Mouse (Mus musculus) myocyte (in vitro differentiated cells): ENCODE measurements around the gene Dedd. TPM values are rescaled to one million over a fixed set of nuclear protein-coding genes. Genes with fewer than 3 reads are reported as not detected.

Experiments
- H3K27me3 ChIP-seq: one replicate; pipeline ENCODE4 v1.6.1; 2011; ENCODE audit not compliant: control insufficient read depth, insufficient read depth, insufficient read length
- H3K36me3 ChIP-seq: one replicate; pipeline ENCODE4 v1.6.1; 2011; ENCODE audit not compliant: control insufficient read depth, insufficient read depth
- H3K4me2 ChIP-seq: one replicate; pipeline ENCODE4 v1.6.1; 2011; ENCODE audit warnings: low read depth, control low read depth
- H3K4me3 ChIP-seq: one replicate; pipeline ENCODE4 v1.5.1; 2011; ENCODE audit warnings: mild to moderate bottlenecking, control low read depth, moderate library complexity
- H3K79me2 ChIP-seq: one replicate; pipeline ENCODE4 v1.6.1; 2011; ENCODE audit not compliant: control insufficient read depth, insufficient read depth
- H3ac ChIP-seq: one replicate; pipeline ENCODE4 v1.6.1; 2011; ENCODE audit not compliant: control insufficient read depth, insufficient read length
- CEBPB ChIP-seq: IDR thresholded peaks from 2 replicates; pipeline ENCODE4 v1.6.1; 2011; ENCODE audit warnings: mild to moderate bottlenecking, moderate library complexity; ENCODE audit not compliant: poor library complexity, insufficient read depth, severe bottlenecking
- E2F4 ChIP-seq: IDR thresholded peaks from one replicate; pipeline ENCODE4 v1.6.1; 2011; ENCODE audit warnings: mild to moderate bottlenecking, control low read depth, moderate library complexity; ENCODE audit not compliant: insufficient read depth
- MAX ChIP-seq: IDR thresholded peaks from one replicate; pipeline ENCODE4 v1.6.1; 2011; ENCODE audit warnings: low read depth, mild to moderate bottlenecking, control low read depth
- MYOD1 ChIP-seq, 3 experiments: IDR thresholded peaks; one replicate each; pipeline ENCODE4 v1.6.1; 2011; ENCODE audit warnings: control low read depth in 2 of 3, low read depth in 2 of 3, mild to moderate bottlenecking in 2 of 3, moderate library complexity in 1 of 3; ENCODE audit not compliant: insufficient read length in 2 of 3, control insufficient read depth in 1 of 3
- MYOG ChIP-seq, 3 experiments: IDR thresholded peaks; one replicate each; pipeline ENCODE4 v1.6.1; 2011; ENCODE audit warnings: control low read depth in 2 of 3, low read depth in 2 of 3, mild to moderate bottlenecking in 2 of 3; ENCODE audit not compliant: insufficient read length in 2 of 3, control insufficient read depth in 1 of 3, insufficient read depth in 1 of 3
- POLR2A ChIP-seq: IDR thresholded peaks from one replicate; pipeline ENCODE4 v1.6.1; 2011; ENCODE audit warnings: low read depth, mild to moderate bottlenecking, control low read depth, moderate library complexity; ENCODE audit not compliant: insufficient read length
- POLR2AphosphoS2 ChIP-seq: IDR thresholded peaks from one replicate; pipeline ENCODE4 v1.6.1; 2011; ENCODE audit warnings: low read depth, control low read depth; ENCODE audit not compliant: insufficient read length
- REST ChIP-seq: IDR thresholded peaks from one replicate; pipeline ENCODE4 v1.6.1; 2011; ENCODE audit warnings: mild to moderate bottlenecking, control low read depth, moderate library complexity; ENCODE audit not compliant: insufficient read depth, insufficient read length
- SRF ChIP-seq: IDR thresholded peaks from one replicate; pipeline ENCODE4 v1.6.1; 2011; ENCODE audit warnings: low read depth; ENCODE audit not compliant: control insufficient read depth, insufficient read length
- TCF12 ChIP-seq: IDR thresholded peaks from one replicate; pipeline ENCODE4 v1.6.1; 2011; ENCODE audit warnings: mild to moderate bottlenecking, control low read depth; ENCODE audit not compliant: poor library complexity, insufficient read depth, severe bottlenecking
- TCF3 ChIP-seq: IDR thresholded peaks from one replicate; pipeline ENCODE4 v1.6.1; 2011; ENCODE audit warnings: low read depth, control low read depth; ENCODE audit not compliant: insufficient read length
- USF1 ChIP-seq: IDR thresholded peaks from one replicate; pipeline ENCODE4 v1.6.1; 2011; ENCODE audit warnings: low read depth, mild to moderate bottlenecking, control low read depth, moderate library complexity
- polyA plus RNA-seq: library from polyadenylated mRNA; unstranded; fragments of >200 nt; fragmentation: generic; extraction: Trizol; gene quantifications from one replicate; pipeline ENCODE4 v1.2.1, GENCODE M21; 2012; ENCODE audit warnings: missing spikeins

Gene Dedd
- 59.9 TPM for polyA plus RNA-seq

GRCm38 (mm10) chr1:171328839-171329432, at the start of gene Dedd:
TSS of gene Dedd (plus strand) at chr1:171329145.
- TF ChIP-seq USF1, result no peak
- no peak for TF ChIP-seq TCF3
- no peak for TF ChIP-seq SRF
- TF ChIP-seq POLR2A, result peak; percentile 47
- TF ChIP-seq POLR2AphosphoS2, result peak; percentile 51
- no peak for TF ChIP-seq CEBPB
- TF ChIP-seq MYOG (IDR thresholded peaks at IDR 0.05; ENCODE audit: control insufficient read depth in 1 of 3, insufficient read depth in 1 of 3, insufficient read length in 2 of 3, low read depth in 2 of 3), result no peak
- TF ChIP-seq TCF12, result no peak
- TF ChIP-seq MAX, result no peak
- TF ChIP-seq MYOD1 (IDR thresholded peaks at IDR 0.05; ENCODE audit: control insufficient read depth in 1 of 3, insufficient read length in 2 of 3, low read depth in 2 of 3), result no peak
- TF ChIP-seq REST, result no peak
- no peak for TF ChIP-seq E2F4

GRCm38 (mm10) chr1:171279721-171280120, 49.2 kb upstream of the Dedd start:
- Histone ChIP-seq H3K36me3 (peaks cover under 1% of the 10 kb centered on the region), H3ac (no peak overlapping the region), H3K4me2 (peak overlapping the region; percentile 82), H3K27me3 (no peaks in the 10 kb centered on the region), H3K4me3 (peak overlapping the region; percentile 60), H3K79me2 (no peaks in the 10 kb centered on the region)
- no peak for TF ChIP-seq E2F4
- no peak for TF ChIP-seq MAX
- no peak for TF ChIP-seq MYOG (IDR thresholded peaks at IDR 0.05; ENCODE audit: control insufficient read depth in 1 of 3, insufficient read depth in 1 of 3, insufficient read length in 2 of 3, low read depth in 2 of 3)
- TF ChIP-seq USF1, result no peak
- TF ChIP-seq TCF3, result no peak
- no peak for TF ChIP-seq POLR2AphosphoS2
- no peak for TF ChIP-seq POLR2A
- no peak for TF ChIP-seq CEBPB
- no peak for TF ChIP-seq REST
- no peak for TF ChIP-seq SRF
- TF ChIP-seq TCF12, result no peak
- TF ChIP-seq MYOD1 (IDR thresholded peaks at IDR 0.05; ENCODE audit: control insufficient read depth in 1 of 3, insufficient read length in 2 of 3, low read depth in 2 of 3), result no peak

More at GRCm38 (mm10) chr1:171328839-171329432, at the start of gene Dedd:
- H3K79me2 ChIP-seq, result peaks cover 75% of the 10 kb centered on the region
- peak within 1 kb of the TSS; percentile 77 for H3ac ChIP-seq
- H3K36me3 ChIP-seq, result peaks cover 3% of the 10 kb centered on the region
- no peaks in the 10 kb centered on the region for H3K27me3 ChIP-seq
- H3K4me3 ChIP-seq, result peak within 1 kb of the TSS; percentile 93
- peak within 1 kb of the TSS; percentile 84 for H3K4me2 ChIP-seq

- H3K36me3 ChIP-seq, result no peaks in the 10 kb centered on the region
- H3ac ChIP-seq, result peak overlapping the region; percentile 60
- H3K4me2 ChIP-seq, result peak overlapping the region; percentile 82
- H3K27me3 ChIP-seq, result no peaks in the 10 kb centered on the region
- TF ChIP-seq MYOG (IDR thresholded peaks at IDR 0.05; ENCODE audit: control insufficient read depth in 1 of 3, insufficient read depth in 1 of 3, insufficient read length in 2 of 3, low read depth in 2 of 3) (no peak), POLR2A (no peak), MYOD1 (IDR thresholded peaks at IDR 0.05; ENCODE audit: control insufficient read depth in 1 of 3, insufficient read length in 2 of 3, low read depth in 2 of 3) (no peak), MAX (no peak), SRF (no peak), E2F4 (no peak), TCF3 (no peak), CEBPB (no peak), POLR2AphosphoS2 (no peak), USF1 (no peak), TCF12 (no peak), REST (no peak)
- H3K4me3 ChIP-seq, result peak overlapping the region; percentile 60
- no peaks in the 10 kb centered on the region for H3K79me2 ChIP-seq
Measured at GRCm38 (mm10) chr1:171280250-171280915, 48.6 kb upstream of the Dedd start.

GRCm38 (mm10) chr1:171280916-171281527, 47.9 kb upstream of the Dedd start, which contains the start of gene Ppox:
TSS of gene Ppox (minus strand) at chr1:171281186.
- Histone ChIP-seq H3ac (peak within 1 kb of the TSS; percentile 60), H3K79me2 (no peaks in the 10 kb centered on the region), H3K36me3 (peaks cover 2% of the 10 kb centered on the region), H3K4me3 (peak within 1 kb of the TSS; percentile 60), H3K4me2 (peak within 1 kb of the TSS; percentile 82), H3K27me3 (no peaks in the 10 kb centered on the region)
- TF ChIP-seq MYOG (IDR thresholded peaks at IDR 0.05; ENCODE audit: control insufficient read depth in 1 of 3, insufficient read depth in 1 of 3, insufficient read length in 2 of 3, low read depth in 2 of 3) (peak in 2 of 3 experiments; percentile 25 to 46), MYOD1 (IDR thresholded peaks at IDR 0.05; ENCODE audit: control insufficient read depth in 1 of 3, insufficient read length in 2 of 3, low read depth in 2 of 3) (peak in 1 of 3 experiments; percentile 25), TCF12 (no peak), TCF3 (no peak), CEBPB (no peak), USF1 (no peak), POLR2A (peak; percentile 39), MAX (no peak), E2F4 (peak; percentile 62), POLR2AphosphoS2 (no peak), SRF (no peak), REST (no peak)
